Mouse (Mus musculus): ENCODE results near the gene Ccdc185.

GRCm38 (mm10) chr1:182788896-182789295 lies 39.9 kb upstream of the Ccdc185 start:
- TF ChIP-seq CTCF (IDR thresholded peaks at IDR 0.05; ENCODE audit: insufficient read depth, low read length) (no peak), POLR2A (IDR thresholded peaks at IDR 0.05; ENCODE audit: borderline replicate concordance, extremely low read depth, low read depth, low read length) (no peak)
